Mouse (Mus musculus) midbrain, postnatal 0 days (tissue): ENCODE results near the gene Olfr223. TPM values are rescaled to one million over a fixed set of nuclear protein-coding genes. Genes with fewer than 3 reads are reported as not detected.
"Not testable (repeated sequence)": the region's sequence is repeated elsewhere in the genome, so short reads cannot be mapped to it uniquely, and the experiment has no call there.

ENCODE experiments used
- ATAC-seq: fragments of 200-750 bp; cut with Nextera tagmentation; 2 replicates; pipeline ENCODE4 v1.8.0; 2017; ENCODE audit warnings: moderate number of reproducible peaks, mild to moderate bottlenecking, moderate TSS enrichment, moderate library complexity; ENCODE audit not compliant: low FRiP score
- DNase-seq: peaks from one replicate; pipeline ENCODE4 v3.0.0-alpha.2; 2015; ENCODE audit warnings: low spot score
- H3K27ac ChIP-seq: fragments of 300-500 bp; sonication (generic); 2 replicates; pipeline ENCODE4 v1.5.1; 2014; ENCODE audit warnings: low read depth, mild to moderate bottlenecking, low read length, mixed read lengths
- H3K27me3 ChIP-seq: fragments of 300-500 bp; sonication (generic); 2 replicates; pipeline ENCODE4 v1.6.1; 2014; ENCODE audit warnings: low read length, control low read depth, mixed read lengths; ENCODE audit not compliant: insufficient read depth
- H3K36me3 ChIP-seq: fragments of 300-500 bp; sonication (generic); 2 replicates; pipeline ENCODE4 v1.6.1; 2014; ENCODE audit warnings: low read length, control low read depth, mixed read lengths; ENCODE audit not compliant: insufficient read depth
- H3K4me1 ChIP-seq: fragments of 300-500 bp; sonication (generic); 2 replicates; pipeline ENCODE4 v1.6.1; 2014; ENCODE audit warnings: mild to moderate bottlenecking, control low read depth, antibody characterized with exemption, low read length, mixed read lengths; ENCODE audit not compliant: insufficient read depth
- H3K4me2 ChIP-seq: fragments of 300-500 bp; sonication (generic); 2 replicates; pipeline ENCODE4 v1.6.1; 2014; ENCODE audit warnings: low read depth, mild to moderate bottlenecking, low read length, mixed read lengths; ENCODE audit not compliant: poor library complexity, severe bottlenecking
- H3K4me3 ChIP-seq: fragments of 300-500 bp; sonication (generic); 2 replicates; pipeline ENCODE4 v1.5.1; 2014; ENCODE audit warnings: low read depth, mild to moderate bottlenecking, low read length, moderate library complexity
- H3K9ac ChIP-seq: fragments of 300-500 bp; sonication (generic); replicated peaks from 2 replicates; pipeline ENCODE4 v1.6.1; 2014; ENCODE audit warnings: mild to moderate bottlenecking, low read length, moderate library complexity, mixed read lengths; ENCODE audit not compliant: poor library complexity, severe bottlenecking
- H3K9me3 ChIP-seq: fragments of 300-500 bp; sonication (generic); 2 replicates; pipeline ENCODE4 v1.6.1; 2016; ENCODE audit warnings: low read length, control low read depth
- CTCF ChIP-seq: IDR thresholded peaks from 2 replicates; pipeline ENCODE4 v1.5.1; 2016; ENCODE audit warnings: antibody characterized with exemption, mild to moderate bottlenecking
- WGBS: fragments of 180-500 bp; shearing (Covaris S2); extraction: QIAGEN DNeasy Blood & Tissue Kit; methylation state at CpG from one replicate; pipeline ENCODE4 v1.1.7; 2014; 5-methylcytosine and 5-hydroxymethylcytosine counted together
- polyA plus RNA-seq: library from polyadenylated mRNA; unstranded; fragments of >200 nt; fragmentation: Nextera tagmentation; extraction: Ambion mirVana; gene quantifications from 2 replicates; pipeline ENCODE4 v1.2.1, GENCODE M21; 2015
- total RNA-seq: library from RNA; depleted of rRNA; stranded (reverse); fragments of >200 nt; gene quantifications from 2 replicates; pipeline ENCODE4 v1.2.3, GENCODE M21; 2014

Gene Olfr223
- total and polyA plus RNA-seq, 2 experiments from 2014 or later = not detected

- no peak overlapping the region for H3K4me3 ChIP-seq
- WGBS = 90% methylated on average over 8 of the region's 8 CpGs
- DNase-seq (peak; percentile 35), ATAC-seq (no peak)
- no peaks in the 10 kb centered on the region for H3K9me3 ChIP-seq
- H3K9ac ChIP-seq = no peak overlapping the region
- H3K27me3 ChIP-seq = no peaks in the 10 kb centered on the region
- TF ChIP-seq CTCF = no peak
- no peaks in the 10 kb centered on the region for H3K4me1 ChIP-seq
- no peak overlapping the region for H3K27ac ChIP-seq
- no peak overlapping the region for H3K4me2 ChIP-seq
- no peaks in the 10 kb centered on the region for H3K36me3 ChIP-seq
Measured at GRCm38 (mm10) chr11:59589496-59589895, 3.6 kb downstream of the Olfr223 start.

DNA sequence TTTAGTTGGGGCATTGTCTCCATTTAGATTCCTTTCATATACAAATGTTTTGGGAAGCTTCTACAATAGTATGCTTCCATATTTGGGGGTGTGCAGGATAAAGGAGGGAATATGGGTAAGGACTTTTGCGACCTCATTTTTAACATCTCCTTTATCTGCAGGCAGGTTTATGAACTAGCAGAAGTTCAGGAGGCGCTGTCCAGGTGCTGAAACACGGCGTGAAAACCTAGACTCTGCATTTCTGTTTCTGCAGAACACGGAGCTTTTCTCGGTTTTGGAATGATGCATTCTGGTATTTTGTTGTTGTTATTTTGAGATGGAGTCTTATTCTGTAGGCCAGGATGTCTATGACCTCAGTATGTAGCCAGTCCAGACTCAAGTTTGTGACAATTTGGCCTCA, 8.6 kb downstream of the Olfr223 start:
- no peaks in the 10 kb centered on the region for H3K36me3 ChIP-seq
- WGBS = 36% methylated on average over 6 of the region's 6 CpGs
- H3K4me2 ChIP-seq = no peak overlapping the region
- H3K4me3 ChIP-seq = no peak overlapping the region
- ATAC-seq (no peak), DNase-seq (no peak)
- H3K9ac ChIP-seq = no peak overlapping the region
- no peak overlapping the region for H3K27ac ChIP-seq
- no peak for TF ChIP-seq CTCF
- H3K9me3 ChIP-seq = no peaks in the 10 kb centered on the region
- no peaks in the 10 kb centered on the region for H3K27me3 ChIP-seq
- no peaks in the 10 kb centered on the region for H3K4me1 ChIP-seq

DNA sequence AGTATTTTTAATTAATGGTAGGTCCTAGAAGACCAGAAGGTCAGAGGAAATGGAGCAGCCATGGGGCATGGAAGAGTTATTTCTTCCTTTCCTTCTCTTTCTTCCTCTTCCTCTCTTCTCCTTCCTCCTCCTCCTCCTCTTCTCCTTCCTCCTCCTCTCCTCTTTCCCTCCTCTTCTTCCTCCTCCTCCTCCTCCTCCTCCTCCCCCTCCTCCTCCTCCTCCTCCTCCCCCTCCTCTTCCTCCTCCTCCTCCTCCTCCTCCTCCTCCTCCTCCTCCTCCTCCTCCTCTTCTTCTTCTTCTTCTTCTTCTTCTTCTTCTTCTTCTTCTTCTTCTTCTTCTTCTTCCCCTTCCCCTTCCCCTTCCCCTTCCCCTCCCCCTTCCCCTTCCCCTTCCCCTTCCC, 17.0 kb downstream of the Olfr223 start, which contains the start of gene Olfr222:
TSS of gene Olfr222 (minus strand) at position 101 of the 400 bp plus-strand sequence.
- H3K4me3 ChIP-seq, DNase-seq, H3K4me1 ChIP-seq, H3K27ac ChIP-seq, ATAC-seq, H3K4me2 ChIP-seq, H3K9me3 ChIP-seq, H3K36me3 ChIP-seq, H3K27me3 ChIP-seq, H3K9ac ChIP-seq: not testable (repeated sequence)

DNA sequence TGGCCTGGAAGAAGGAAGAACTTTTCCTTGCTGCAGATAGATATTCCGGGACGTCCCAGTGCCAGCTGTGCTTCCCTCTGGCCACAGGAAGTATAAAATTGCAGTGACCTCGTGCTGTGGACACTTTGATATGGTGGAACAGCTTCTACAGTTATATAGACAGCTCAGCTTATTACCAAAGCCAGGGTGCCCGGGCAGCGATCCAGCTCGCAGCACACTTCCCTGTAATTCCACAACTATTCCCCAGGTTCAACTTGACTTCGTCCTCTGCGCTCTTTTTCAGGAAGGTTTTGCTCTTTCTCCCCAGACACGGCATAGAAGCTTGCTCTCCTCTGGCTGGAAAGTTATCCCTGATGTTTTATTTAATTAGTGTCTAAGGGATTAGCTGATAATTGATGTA, 17.4 kb downstream of the Olfr223 start:
- no peaks in the 10 kb centered on the region for H3K27me3 ChIP-seq
- H3K4me1 ChIP-seq = no peaks in the 10 kb centered on the region
- H3K9ac ChIP-seq = no peak overlapping the region
- DNase-seq (no peak), ATAC-seq (no peak)
- H3K27ac ChIP-seq = no peak overlapping the region
- H3K4me2 ChIP-seq = no peak overlapping the region
- TF ChIP-seq CTCF = no peak
- 68% methylated on average over 9 of the region's 9 CpGs for WGBS
- no peak overlapping the region for H3K4me3 ChIP-seq
- H3K9me3 ChIP-seq = no peaks in the 10 kb centered on the region
- H3K36me3 ChIP-seq = no peaks in the 10 kb centered on the region

- Histone ChIP-seq H3K27ac (no peak overlapping the region), H3K9ac (no peak overlapping the region), H3K9me3 (no peaks in the 10 kb centered on the region), H3K4me2 (no peak overlapping the region), H3K36me3 (no peaks in the 10 kb centered on the region), H3K4me3 (no peak overlapping the region), H3K4me1 (no peaks in the 10 kb centered on the region), H3K27me3 (no peaks in the 10 kb centered on the region)
- ATAC-seq = no peak
- TF ChIP-seq CTCF = peak; percentile 56
- peak; percentile 22 for DNase-seq
- 54% methylated on average over 3 of the region's 3 CpGs for WGBS
Measured at GRCm38 (mm10) chr11:59569306-59569705, 23.8 kb downstream of the Olfr223 start.

DNA sequence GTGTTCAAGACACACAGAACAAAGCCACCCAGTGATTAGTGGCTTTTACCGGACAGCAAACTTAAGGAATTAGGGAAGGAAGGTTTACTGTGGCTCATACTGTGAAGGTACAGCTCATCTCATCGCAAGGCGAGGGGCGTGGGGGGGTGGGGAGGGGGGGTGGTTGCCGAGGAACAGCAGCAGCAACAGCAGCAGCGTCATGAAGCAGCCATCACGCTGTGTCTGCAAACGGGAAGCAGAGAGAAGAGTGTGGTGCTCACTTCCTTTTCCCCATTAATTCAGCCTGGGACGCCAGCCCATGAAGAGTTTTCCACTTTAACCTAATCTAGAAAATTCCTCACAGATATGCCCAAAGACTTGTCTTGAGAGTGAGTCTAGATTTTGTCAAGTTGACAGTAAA, 30.3 kb downstream of the Olfr223 start:
- no peak for ATAC-seq
- no peaks in the 10 kb centered on the region for H3K36me3 ChIP-seq
- H3K27ac ChIP-seq = no peak overlapping the region
- DNase-seq = no peak
- H3K4me3 ChIP-seq = no peak overlapping the region
- H3K4me2 ChIP-seq = no peak overlapping the region
- no peaks in the 10 kb centered on the region for H3K27me3 ChIP-seq
- H3K4me1 ChIP-seq = no peaks in the 10 kb centered on the region
- no peak overlapping the region for H3K9ac ChIP-seq
- no peak for TF ChIP-seq CTCF
- WGBS = 61% methylated on average over 9 of the region's 9 CpGs
- H3K9me3 ChIP-seq = no peaks in the 10 kb centered on the region
